Mouse (Mus musculus): Measurements from ENCODE around the gene Dnm1l. TPM values are rescaled to one million over a fixed set of nuclear protein-coding genes. Genes with fewer than 3 reads are reported as not detected.

Gene Dnm1l
- total and polyA plus RNA-seq, 2 experiments from 2014 or later = 91.1 to 127 TPM

DNA sequence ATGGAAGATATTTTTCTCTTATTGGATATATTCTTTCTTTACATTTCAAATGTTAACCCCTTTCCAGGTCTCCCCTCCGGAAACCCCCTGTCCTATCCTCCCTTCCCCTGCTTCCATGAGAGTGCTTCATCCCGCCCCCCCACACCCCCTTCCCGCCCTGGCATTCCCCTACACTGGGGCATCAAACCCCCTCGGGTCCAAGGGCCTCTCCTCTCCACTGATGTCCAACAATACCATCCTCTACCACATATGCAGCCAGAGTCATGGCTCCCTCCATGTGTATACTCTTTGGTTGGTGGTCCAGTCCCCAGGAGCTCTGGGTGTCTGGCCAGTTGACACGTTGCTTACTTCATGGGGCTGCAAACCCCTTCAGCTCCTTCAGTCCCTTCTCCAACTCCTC is 47.4 kb downstream of the Dnm1l start:
- Histone ChIP-seq H3K9me3 (ENCODE audit: low read length) (no peaks in the 10 kb centered on the region), H3K27me3 (ENCODE audit: insufficient read depth, low read length) (no peaks in the 10 kb centered on the region), H3K9ac (replicated peaks; ENCODE audit: low read length, poor library complexity, severe bottlenecking) (no peak overlapping the region), H3K4me2 (ENCODE audit: low read depth, low read length, poor library complexity, severe bottlenecking) (no peak overlapping the region), H3K27ac (ENCODE audit: low read depth, low read length) (no peak overlapping the region), H3K4me1 (ENCODE audit: insufficient read depth, low read length) (no peaks in the 10 kb centered on the region), H3K4me3 (ENCODE audit: low read depth, low read length) (no peak overlapping the region), H3K36me3 (ENCODE audit: insufficient read depth, low read length) (peaks cover 31% of the 10 kb centered on the region)
- ATAC-seq (ENCODE audit: low FRiP score) (peak; percentile 49; the same call in 1 of the 2 replicates), DNase-seq (ENCODE audit: low spot score) (no peak)
- whole genome bisulfite sequencing = 85% methylated on average over 5 of the region's 5 CpGs
- no peak for TF ChIP-seq CTCF (IDR thresholded peaks at IDR 0.05)

DNA sequence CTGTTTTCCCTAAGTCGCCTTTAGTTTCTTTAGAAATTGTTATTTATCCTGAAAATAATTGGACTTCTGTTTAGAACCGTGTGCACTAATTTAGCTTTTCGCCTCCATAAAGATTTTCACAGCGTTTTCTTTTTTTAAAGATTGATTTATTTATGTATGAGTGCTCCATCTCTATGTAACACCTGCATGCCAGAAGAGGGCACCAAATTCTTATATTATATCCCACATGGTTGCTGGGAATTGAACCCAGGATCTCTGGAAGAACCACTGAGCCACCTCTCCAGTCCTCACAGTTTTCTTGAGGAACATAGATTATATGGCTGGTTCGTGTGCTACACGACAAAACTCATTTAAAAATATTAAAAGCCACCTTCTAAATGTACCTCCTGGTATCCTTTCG is 54.9 kb downstream of the Dnm1l start:
- WGBS = 21% methylated on average over 7 of the region's 7 CpGs
- H3K4me1 ChIP-seq (ENCODE audit: insufficient read depth, low read length) = peaks cover 3% of the 10 kb centered on the region; the same call in 1 of the 2 replicates
- peak overlapping the region; percentile 71; the same call in 1 of the 2 replicates for H3K9ac ChIP-seq (replicated peaks; ENCODE audit: low read length, poor library complexity, severe bottlenecking)
- DNase-seq (ENCODE audit: low spot score) = peak; percentile 14
- no peak overlapping the region for H3K27ac ChIP-seq (ENCODE audit: low read depth, low read length)
- peak; percentile 65 for TF ChIP-seq CTCF (IDR thresholded peaks at IDR 0.05)
- no peak for ATAC-seq (ENCODE audit: low FRiP score)
- peak overlapping the region; percentile 96 for H3K4me3 ChIP-seq (ENCODE audit: low read depth, low read length)
- H3K27me3 ChIP-seq (ENCODE audit: insufficient read depth, low read length) = no peaks in the 10 kb centered on the region
- peak overlapping the region; percentile 91 for H3K4me2 ChIP-seq (ENCODE audit: low read depth, low read length, poor library complexity, severe bottlenecking)
- H3K9me3 ChIP-seq (ENCODE audit: low read length) = no peaks in the 10 kb centered on the region
- peaks cover 13% of the 10 kb centered on the region for H3K36me3 ChIP-seq (ENCODE audit: insufficient read depth, low read length)

DNA sequence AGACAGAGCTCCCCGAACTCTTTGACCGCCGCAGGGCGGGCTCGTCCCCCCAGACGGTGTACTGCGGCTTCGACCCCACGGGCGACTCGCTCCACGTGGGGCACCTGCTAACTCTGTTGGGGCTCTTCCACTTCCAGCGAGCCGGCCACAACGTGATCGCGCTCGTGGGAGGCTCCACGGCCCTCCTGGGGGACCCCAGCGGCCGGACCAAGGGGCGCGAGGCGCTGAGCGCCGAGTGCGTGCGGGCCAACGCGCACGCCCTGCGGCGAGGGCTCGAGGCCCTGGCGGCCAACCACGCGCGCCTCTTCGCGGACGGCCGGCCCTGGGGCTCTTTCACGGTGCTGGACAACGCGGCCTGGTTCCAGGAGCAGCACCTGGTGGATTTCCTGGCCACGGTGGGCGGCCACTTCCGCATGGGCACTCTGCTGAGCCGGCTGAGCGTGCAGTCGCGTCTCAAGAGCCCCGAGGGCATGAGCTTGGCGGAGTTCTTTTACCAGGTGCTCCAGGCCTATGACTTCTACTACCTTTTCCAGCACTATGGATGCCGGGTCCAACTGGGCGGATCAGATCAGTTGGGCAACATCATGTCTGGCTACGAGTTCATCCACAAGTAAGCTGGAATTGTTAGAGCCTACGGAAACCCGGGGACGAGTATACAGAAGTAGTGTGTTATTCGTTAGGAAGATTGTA is 55.5 kb downstream of the Dnm1l start:
- DNase-seq (ENCODE audit: low spot score) (peak; percentile 36), ATAC-seq (ENCODE audit: low FRiP score) (peak; percentile 74)
- peaks cover 3% of the 10 kb centered on the region; the same call in 1 of the 2 replicates for H3K4me1 ChIP-seq (ENCODE audit: insufficient read depth, low read length)
- peak overlapping the region; percentile 84 for H3K27ac ChIP-seq (ENCODE audit: low read depth, low read length)
- peak overlapping the region; percentile 71 for H3K9ac ChIP-seq (replicated peaks; ENCODE audit: low read length, poor library complexity, severe bottlenecking)
- H3K4me3 ChIP-seq (ENCODE audit: low read depth, low read length) = peak overlapping the region; percentile 96
- peak overlapping the region; percentile 91 for H3K4me2 ChIP-seq (ENCODE audit: low read depth, low read length, poor library complexity, severe bottlenecking)
- H3K27me3 ChIP-seq (ENCODE audit: insufficient read depth, low read length) = no peaks in the 10 kb centered on the region
- under 1% methylated on average over 60 of the region's 61 CpGs for WGBS
- no peak for TF ChIP-seq CTCF (IDR thresholded peaks at IDR 0.05)
- no peaks in the 10 kb centered on the region for H3K9me3 ChIP-seq (ENCODE audit: low read length)
- H3K36me3 ChIP-seq (ENCODE audit: insufficient read depth, low read length) = peaks cover 11% of the 10 kb centered on the region

DNA sequence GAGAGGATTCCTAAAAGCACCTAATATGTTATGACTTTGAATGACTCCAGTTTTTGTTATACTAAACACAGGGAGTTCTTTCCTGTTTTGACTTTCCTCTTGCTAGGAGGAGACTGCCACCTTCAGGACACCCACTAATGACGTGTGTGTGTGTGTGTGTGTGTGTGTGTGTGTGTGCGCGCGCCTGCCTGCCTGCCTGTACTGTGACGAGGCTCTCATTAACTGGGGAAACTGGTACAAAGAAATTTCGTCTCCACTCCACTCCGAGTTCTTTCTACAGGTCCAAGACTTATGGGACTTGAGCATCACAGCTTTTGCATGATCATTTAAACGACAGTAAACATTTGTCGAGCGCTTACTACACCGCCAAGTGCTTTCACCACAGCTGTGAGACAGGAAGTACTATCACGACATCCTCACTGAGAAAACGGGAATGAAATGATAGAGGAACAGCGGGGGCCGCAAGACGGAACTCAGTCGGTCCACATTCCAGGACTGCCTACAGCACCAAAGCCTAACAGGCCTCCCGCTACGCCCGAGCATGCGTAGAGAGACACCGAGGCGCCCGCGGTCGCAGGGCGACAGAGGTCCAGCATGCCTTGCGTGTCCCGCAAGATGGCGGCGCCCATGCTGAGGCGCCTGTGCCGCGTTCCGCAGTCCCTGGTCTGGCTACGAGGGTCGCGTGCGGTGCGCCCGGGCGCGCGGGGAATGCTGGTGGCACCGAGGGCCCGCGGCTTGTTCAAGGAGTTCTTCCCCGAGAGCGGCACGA is 56.2 kb downstream of the Dnm1l start, which contains the start of gene Yars2:
TSS of gene Yars2 (plus strand) at position 597 of the 769 bp plus-strand sequence.
- peak within 1 kb of the TSS; percentile 96 for H3K4me3 ChIP-seq (ENCODE audit: low read depth, low read length)
- no peaks in the 10 kb centered on the region for H3K9me3 ChIP-seq (ENCODE audit: low read length)
- peak within 1 kb of the TSS; percentile 71 for H3K9ac ChIP-seq (replicated peaks; ENCODE audit: low read length, poor library complexity, severe bottlenecking)
- peaks cover 10% of the 10 kb centered on the region for H3K36me3 ChIP-seq (ENCODE audit: insufficient read depth, low read length)
- peak within 1 kb of the TSS; percentile 91 for H3K4me2 ChIP-seq (ENCODE audit: low read depth, low read length, poor library complexity, severe bottlenecking)
- WGBS = under 1% methylated on average over 41 of the region's 50 CpGs
- H3K27me3 ChIP-seq (ENCODE audit: insufficient read depth, low read length) = no peaks in the 10 kb centered on the region
- ATAC-seq (ENCODE audit: low FRiP score) (peak; percentile 99), DNase-seq (ENCODE audit: low spot score) (peak; percentile 96)
- peak; percentile 92 for TF ChIP-seq CTCF (IDR thresholded peaks at IDR 0.05)
- peaks cover 3% of the 10 kb centered on the region; the same call in 1 of the 2 replicates for H3K4me1 ChIP-seq (ENCODE audit: insufficient read depth, low read length)
- H3K27ac ChIP-seq (ENCODE audit: low read depth, low read length) = peak within 1 kb of the TSS; percentile 84

DNA sequence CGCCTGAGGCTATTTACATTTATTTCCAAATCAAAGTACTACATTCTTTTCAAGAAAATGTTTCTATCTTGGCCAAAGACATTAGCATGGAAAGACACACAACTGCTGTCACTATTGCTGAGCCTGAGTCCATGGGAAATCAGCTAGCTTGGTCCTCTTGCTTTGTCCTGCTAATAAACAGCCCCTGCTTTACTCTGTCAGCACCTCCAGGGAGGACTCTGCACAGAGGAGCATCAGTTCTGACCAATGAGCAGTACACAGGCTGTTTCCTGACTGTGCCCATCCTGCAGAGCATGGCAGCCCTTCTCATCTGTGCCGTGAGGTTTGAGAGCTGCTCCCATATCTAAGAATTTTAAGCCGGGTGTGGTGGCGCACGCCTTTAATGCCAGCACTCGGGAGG is 85.0 kb downstream of the Dnm1l start:
- Histone ChIP-seq H3K36me3 (ENCODE audit: insufficient read depth, low read length) (no peaks in the 10 kb centered on the region), H3K4me1 (ENCODE audit: insufficient read depth, low read length) (no peaks in the 10 kb centered on the region), H3K9ac (replicated peaks; ENCODE audit: low read length, poor library complexity, severe bottlenecking) (no peak overlapping the region), H3K27ac (ENCODE audit: low read depth, low read length) (no peak overlapping the region), H3K4me2 (ENCODE audit: low read depth, low read length, poor library complexity, severe bottlenecking) (no peak overlapping the region), H3K4me3 (ENCODE audit: low read depth, low read length) (no peak overlapping the region), H3K27me3 (ENCODE audit: insufficient read depth, low read length) (no peaks in the 10 kb centered on the region), H3K9me3 (ENCODE audit: low read length) (no peaks in the 10 kb centered on the region)
- 89% methylated on average over 6 of the region's 6 CpGs for WGBS
- no peak for TF ChIP-seq CTCF (IDR thresholded peaks at IDR 0.05)
- ATAC-seq (ENCODE audit: low FRiP score) (no peak), DNase-seq (ENCODE audit: low spot score) (no peak)

DNA sequence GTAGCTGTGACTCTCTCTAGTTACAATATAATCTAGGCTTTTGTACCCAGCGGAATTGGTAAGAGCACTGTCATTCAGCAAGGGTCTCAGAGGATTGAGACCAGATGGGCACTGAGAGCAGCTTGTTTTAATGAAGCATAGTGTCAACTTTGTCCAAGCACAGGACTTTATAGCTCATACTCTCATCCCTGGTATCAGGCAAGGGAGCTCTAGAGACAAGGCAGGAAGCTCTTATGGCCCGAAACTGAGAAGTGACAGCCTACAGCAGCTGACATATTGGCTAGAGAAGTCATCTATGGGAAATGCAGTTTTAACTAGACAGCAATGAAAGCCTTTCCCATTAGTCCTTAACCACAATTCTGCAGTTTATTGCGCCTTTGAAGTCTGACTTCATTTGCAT is 85.8 kb downstream of the Dnm1l start:
- DNase-seq (ENCODE audit: low spot score) (no peak), ATAC-seq (ENCODE audit: low FRiP score) (no peak)
- H3K36me3 ChIP-seq (ENCODE audit: insufficient read depth, low read length) = no peaks in the 10 kb centered on the region
- WGBS = 24% methylated on average over 3 of the region's 3 CpGs
- no peak overlapping the region for H3K9ac ChIP-seq (replicated peaks; ENCODE audit: low read length, poor library complexity, severe bottlenecking)
- H3K9me3 ChIP-seq (ENCODE audit: low read length) = no peaks in the 10 kb centered on the region
- no peak overlapping the region for H3K4me3 ChIP-seq (ENCODE audit: low read depth, low read length)
- no peaks in the 10 kb centered on the region for H3K27me3 ChIP-seq (ENCODE audit: insufficient read depth, low read length)
- TF ChIP-seq CTCF (IDR thresholded peaks at IDR 0.05) = no peak
- no peak overlapping the region for H3K27ac ChIP-seq (ENCODE audit: low read depth, low read length)
- no peak overlapping the region for H3K4me2 ChIP-seq (ENCODE audit: low read depth, low read length, poor library complexity, severe bottlenecking)
- H3K4me1 ChIP-seq (ENCODE audit: insufficient read depth, low read length) = no peaks in the 10 kb centered on the region
